Mouse (Mus musculus) lung, embryonic 16.5 days (tissue): ENCODE data around the gene Supt6. TPM values are rescaled to one million over a fixed set of nuclear protein-coding genes. Genes with fewer than 3 reads are reported as not detected.
A peak's percentile ranks its signal among the peaks of the same experiment; 100 is the strongest.

Source experiments
- ATAC-seq: fragments of 200-750 bp; cut with Nextera tagmentation; 2 replicates; pipeline ENCODE4 v1.8.0; 2017; ENCODE audit warnings: low read depth, mild to moderate bottlenecking, moderate library complexity
- H3K27ac ChIP-seq: fragments of 300-500 bp; sonication (generic); 2 replicates; pipeline ENCODE4 v1.5.1; 2014; ENCODE audit warnings: mild to moderate bottlenecking, control low read depth, low read length
- H3K27me3 ChIP-seq: fragments of 300-500 bp; sonication (generic); 2 replicates; pipeline ENCODE4 v1.6.1; 2014; ENCODE audit warnings: low read depth, low read length, mixed read lengths; ENCODE audit not compliant: control insufficient read depth, insufficient read depth
- H3K36me3 ChIP-seq: fragments of 300-500 bp; sonication (generic); 2 replicates; pipeline ENCODE4 v1.6.1; 2014; ENCODE audit warnings: low read length; ENCODE audit not compliant: control insufficient read depth, insufficient read depth
- H3K4me1 ChIP-seq: fragments of 300-500 bp; sonication (generic); replicated peaks from 2 replicates; pipeline ENCODE4 v1.6.1; 2014; ENCODE audit warnings: low read length, mixed read lengths; ENCODE audit not compliant: control insufficient read depth, insufficient read depth
- H3K4me2 ChIP-seq: fragments of 300-500 bp; sonication (generic); 2 replicates; pipeline ENCODE4 v1.6.1; 2014; ENCODE audit warnings: low read depth, low read length, control low read depth
- H3K4me3 ChIP-seq: fragments of 300-500 bp; sonication (generic); 2 replicates; pipeline ENCODE4 v1.5.1; 2014; ENCODE audit warnings: mild to moderate bottlenecking, low read length, control low read depth
- H3K9ac ChIP-seq: fragments of 300-500 bp; sonication (generic); 2 replicates; pipeline ENCODE4 v1.6.1; 2014; ENCODE audit warnings: low read length, control low read depth
- H3K9me3 ChIP-seq: fragments of 300-500 bp; sonication (generic); 2 replicates; pipeline ENCODE4 v1.6.1; 2016; ENCODE audit warnings: low read length; ENCODE audit not compliant: control insufficient read depth
- WGBS: fragments of 180-500 bp; shearing (Covaris S2); extraction: QIAGEN DNeasy Blood & Tissue Kit; methylation state at CpG from one replicate; pipeline ENCODE4 v1.1.7; 2014; 5-methylcytosine and 5-hydroxymethylcytosine counted together
- polyA plus RNA-seq: library from polyadenylated mRNA; unstranded; fragments of >200 nt; fragmentation: Nextera tagmentation; extraction: Ambion mirVana; gene quantifications from 2 replicates; pipeline ENCODE4 v1.2.1, GENCODE M21; 2015

The Supt6 gene
- polyA plus RNA-seq, 1 experiment from 2014 or later, result 26.2 TPM

GRCm38 (mm10) chr11:78180081-78180761, 65.6 kb downstream of the Supt6 start:
- H3K4me1 ChIP-seq, result peaks cover 38% of the 10 kb centered on the region

GRCm38 (mm10) chr11:78179438-78179999, 66.3 kb downstream of the Supt6 start:
- peak overlapping the region; percentile 98 for H3K27ac ChIP-seq
- H3K4me1 ChIP-seq, result peaks cover 38% of the 10 kb centered on the region
- WGBS, result 23% methylated on average over 8 of the region's 8 CpGs
- no peaks in the 10 kb centered on the region for H3K9me3 ChIP-seq
- peak overlapping the region; percentile 78 for H3K4me2 ChIP-seq
- H3K27me3 ChIP-seq, result no peaks in the 10 kb centered on the region
- H3K4me3 ChIP-seq, result peak overlapping the region; percentile 78
- peak overlapping the region; percentile 80 for H3K9ac ChIP-seq
- ATAC-seq, result no peak
- peaks cover 18% of the 10 kb centered on the region for H3K36me3 ChIP-seq

More at GRCm38 (mm10) chr11:78180081-78180761, 65.6 kb downstream of the Supt6 start:
- Histone ChIP-seq H3K4me2 (peak overlapping the region; percentile 78; the same call in 1 of the 2 replicates), H3K27me3 (no peaks in the 10 kb centered on the region), H3K9ac (no peak overlapping the region; the same call in 1 of the 2 replicates), H3K4me3 (no peak overlapping the region), H3K36me3 (peaks cover 18% of the 10 kb centered on the region), H3K9me3 (no peaks in the 10 kb centered on the region), H3K27ac (no peak overlapping the region)
- ATAC-seq, result no peak
- 63% methylated on average over 6 of the region's 6 CpGs for WGBS

DNA sequence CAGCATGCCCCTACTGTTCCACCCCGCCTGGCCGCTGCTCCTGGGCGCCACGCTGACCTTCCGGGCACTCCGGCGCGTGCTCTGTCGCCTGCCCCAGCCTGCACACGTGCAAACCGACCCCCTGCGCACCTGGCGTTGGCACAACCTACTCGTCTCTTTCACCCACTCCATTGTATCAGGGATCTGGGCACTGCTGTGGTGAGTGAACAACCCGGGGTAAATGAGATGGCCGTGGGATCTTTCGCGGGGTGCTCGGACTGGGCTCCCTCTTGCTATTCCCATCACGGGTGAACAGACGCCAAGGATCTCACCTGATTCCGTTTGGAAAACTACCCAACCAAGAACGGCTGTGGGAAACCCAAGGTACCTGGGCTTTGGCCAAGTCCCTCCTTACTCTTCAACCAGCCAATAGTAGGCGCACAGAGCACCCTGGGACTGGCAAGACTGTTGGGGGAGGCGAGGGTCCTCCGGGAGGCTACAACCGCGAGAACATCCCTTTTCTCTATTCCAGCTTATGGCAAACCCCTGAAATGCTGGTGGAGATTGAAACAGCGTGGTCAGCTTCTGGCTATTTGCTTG, 66.8 kb downstream of the Supt6 start:
- under 1% methylated on average over 29 of the region's 29 CpGs for WGBS
- Histone ChIP-seq H3K9me3 (no peaks in the 10 kb centered on the region), H3K27ac (peak overlapping the region; percentile 98), H3K4me3 (peak overlapping the region; percentile 78), H3K36me3 (peaks cover 18% of the 10 kb centered on the region), H3K4me1 (peaks cover 38% of the 10 kb centered on the region), H3K9ac (peak overlapping the region; percentile 80), H3K27me3 (no peaks in the 10 kb centered on the region), H3K4me2 (peak overlapping the region; percentile 78)
- peak; percentile 18; the same call in 1 of the 2 replicates for ATAC-seq

GRCm38 (mm10) chr11:78177903-78178858, 67.6 kb downstream of the Supt6 start:
- Histone ChIP-seq H3K4me2 (peak overlapping the region; percentile 78), H3K9me3 (no peaks in the 10 kb centered on the region), H3K36me3 (peaks cover 18% of the 10 kb centered on the region), H3K9ac (peak overlapping the region; percentile 80), H3K4me3 (peak overlapping the region; percentile 78), H3K27me3 (no peaks in the 10 kb centered on the region), H3K4me1 (peaks cover 36% of the 10 kb centered on the region), H3K27ac (peak overlapping the region; percentile 98)
- ATAC-seq, result peak; percentile 84
- 1% methylated on average over 75 of the region's 84 CpGs for WGBS

- ATAC-seq, result peak; percentile 4
Measured at GRCm38 (mm10) chr11:78177437-78177836, 68.3 kb downstream of the Supt6 start.

DNA sequence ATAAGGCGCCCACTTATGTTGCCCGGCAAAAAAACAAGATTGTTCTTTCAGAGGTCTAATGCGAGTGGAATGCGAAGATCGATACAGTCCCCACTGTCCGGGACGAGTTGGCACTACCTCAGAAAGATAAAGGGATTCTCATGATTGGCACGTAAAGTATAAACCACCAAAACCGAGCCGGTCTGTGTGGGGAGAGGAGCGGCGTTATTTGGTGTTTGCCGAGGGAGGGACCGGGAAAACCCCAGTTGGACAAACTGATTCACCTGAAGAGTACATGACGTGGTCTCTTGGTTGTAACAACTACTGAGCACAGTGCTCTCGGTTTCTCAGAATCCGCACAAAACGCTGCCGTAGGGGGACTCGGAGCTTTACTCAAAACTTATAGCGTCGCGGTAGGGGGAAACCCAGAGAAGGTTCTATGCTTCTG, 68.9 kb downstream of the Supt6 start:
- ATAC-seq, result no peak
- no peaks in the 10 kb centered on the region for H3K9me3 ChIP-seq
- peak overlapping the region; percentile 78 for H3K4me2 ChIP-seq
- peak overlapping the region; percentile 98 for H3K27ac ChIP-seq
- peak overlapping the region; percentile 66 for H3K9ac ChIP-seq
- under 1% methylated on average over 23 of the region's 23 CpGs for WGBS
- H3K27me3 ChIP-seq, result no peaks in the 10 kb centered on the region
- H3K4me3 ChIP-seq, result peak overlapping the region; percentile 78
- peaks cover 15% of the 10 kb centered on the region for H3K36me3 ChIP-seq
- H3K4me1 ChIP-seq, result peaks cover 33% of the 10 kb centered on the region

More at GRCm38 (mm10) chr11:78177437-78177836, 68.3 kb downstream of the Supt6 start:
- Histone ChIP-seq H3K4me2 (peak overlapping the region; percentile 78), H3K4me3 (peak overlapping the region; percentile 78), H3K4me1 (peaks cover 39% of the 10 kb centered on the region), H3K36me3 (peaks cover 18% of the 10 kb centered on the region), H3K9me3 (no peaks in the 10 kb centered on the region), H3K9ac (peak overlapping the region; percentile 66), H3K27me3 (no peaks in the 10 kb centered on the region), H3K27ac (peak overlapping the region; percentile 98)
- under 1% methylated on average over 10 of the region's 10 CpGs for WGBS

DNA sequence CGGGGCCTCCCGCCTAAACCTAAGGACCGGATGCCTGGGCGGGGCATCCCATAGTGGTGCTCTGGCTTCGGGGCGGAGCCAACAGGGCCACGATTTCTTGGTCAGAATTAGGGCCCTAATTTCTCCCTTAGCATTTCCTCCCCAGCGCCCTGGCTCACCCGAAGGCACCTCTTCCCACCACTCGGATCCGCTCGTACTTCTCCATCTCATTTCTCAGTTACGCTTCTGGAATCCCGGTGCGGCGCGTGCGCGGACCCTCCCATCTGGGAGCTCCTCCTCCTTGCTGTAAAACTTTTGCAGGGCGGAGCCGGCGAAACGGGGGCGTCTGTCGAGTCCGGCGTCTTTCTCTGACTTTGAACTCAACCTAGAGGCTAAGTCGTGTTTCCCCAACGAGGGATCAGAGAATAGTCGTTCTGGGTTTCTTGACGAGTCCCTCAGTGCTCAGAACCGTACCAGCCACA, 69.4 kb downstream of the Supt6 start, which contains the start of the genes Nek8 and Tlcd1:
Gene Nek8 (minus strand): TSS at position 274 of the 461 bp plus-strand sequence.
Gene Tlcd1 (plus strand): TSS at position 310 of the 461 bp plus-strand sequence.
- peak; percentile 64 for ATAC-seq
- WGBS, result under 1% methylated on average over 32 of the region's 32 CpGs

GRCm38 (mm10) chr11:78175771-78176401, 69.9 kb downstream of the Supt6 start:
- no peak for ATAC-seq
- WGBS, result 1% methylated on average over 9 of the region's 10 CpGs
- Histone ChIP-seq H3K4me1 (peaks cover 26% of the 10 kb centered on the region), H3K9ac (peak overlapping the region; percentile 66), H3K27me3 (no peaks in the 10 kb centered on the region), H3K27ac (peak overlapping the region; percentile 98), H3K36me3 (peaks cover 9% of the 10 kb centered on the region), H3K4me2 (peak overlapping the region; percentile 78), H3K9me3 (no peaks in the 10 kb centered on the region), H3K4me3 (peak overlapping the region; percentile 78)

More for the DNA sequence above, 69.4 kb downstream of the Supt6 start, which contains the start of the genes Nek8 and Tlcd1:
- Histone ChIP-seq H3K27ac (peak within 1 kb of the TSS; percentile 98), H3K36me3 (peaks cover 14% of the 10 kb centered on the region), H3K27me3 (no peaks in the 10 kb centered on the region), H3K4me3 (peak within 1 kb of the TSS; percentile 78), H3K4me2 (peak within 1 kb of the TSS; percentile 78), H3K9me3 (no peaks in the 10 kb centered on the region), H3K4me1 (peaks cover 30% of the 10 kb centered on the region), H3K9ac (peak within 1 kb of the TSS; percentile 66)
